Mouse (Mus musculus) kidney, embryonic 15.5 days (tissue): ENCODE data around the gene Mapk12. TPM values are rescaled to one million over a fixed set of nuclear protein-coding genes. Genes with fewer than 3 reads are reported as not detected.
A peak's percentile ranks its signal among the peaks of the same experiment; 100 is the strongest.

ENCODE experiments used
- ATAC-seq: fragments of 200-750 bp; cut with Nextera tagmentation; replicated peaks from 2 replicates; pipeline ENCODE4 v1.8.0; 2017; ENCODE audit warnings: moderate TSS enrichment; ENCODE audit not compliant: low FRiP score
- H3K27ac ChIP-seq: fragments of 300-500 bp; sonication (generic); 2 replicates; pipeline ENCODE4 v1.5.1; 2015; ENCODE audit warnings: mild to moderate bottlenecking, inconsistent platforms
- H3K27me3 ChIP-seq: fragments of 300-500 bp; sonication (generic); 2 replicates; pipeline ENCODE4 v1.6.1; 2015; ENCODE audit warnings: inconsistent platforms
- H3K36me3 ChIP-seq: fragments of 300-500 bp; sonication (generic); 2 replicates; pipeline ENCODE4 v1.6.1; 2015; ENCODE audit warnings: inconsistent platforms
- H3K4me1 ChIP-seq: fragments of 300-500 bp; sonication (generic); 2 replicates; pipeline ENCODE4 v1.6.1; 2015; ENCODE audit warnings: inconsistent platforms
- H3K4me2 ChIP-seq: fragments of 300-500 bp; sonication (generic); 2 replicates; pipeline ENCODE4 v1.6.1; 2015; ENCODE audit warnings: moderate library complexity, mild to moderate bottlenecking, inconsistent platforms
- H3K4me3 ChIP-seq: fragments of 300-500 bp; sonication (generic); replicated peaks from 2 replicates; pipeline ENCODE4 v1.5.1; 2015; ENCODE audit warnings: mild to moderate bottlenecking, inconsistent platforms
- H3K9ac ChIP-seq: fragments of 300-500 bp; sonication (generic); 2 replicates; pipeline ENCODE4 v1.6.1; 2015; ENCODE audit warnings: mild to moderate bottlenecking, inconsistent platforms
- H3K9me3 ChIP-seq: fragments of 300-500 bp; sonication (generic); replicated peaks from 2 replicates; pipeline ENCODE4 v1.6.1; 2016; ENCODE audit warnings: inconsistent platforms
- WGBS: fragments of 180-500 bp; shearing (Covaris S2); methylation state at CpG from one replicate; pipeline ENCODE4 v1.1.7; 2015; ENCODE audit warnings: mixed read lengths; 5-methylcytosine and 5-hydroxymethylcytosine counted together
- polyA plus RNA-seq: library from polyadenylated mRNA; unstranded; fragments of >200 nt; fragmentation: Nextera tagmentation; extraction: Ambion mirVana; gene quantifications from 2 replicates; pipeline ENCODE4 v1.2.1, GENCODE M21; 2015

Gene Mapk12
- polyA plus RNA-seq = 14.8 and 16.7 TPM in 2 replicates

DNA sequence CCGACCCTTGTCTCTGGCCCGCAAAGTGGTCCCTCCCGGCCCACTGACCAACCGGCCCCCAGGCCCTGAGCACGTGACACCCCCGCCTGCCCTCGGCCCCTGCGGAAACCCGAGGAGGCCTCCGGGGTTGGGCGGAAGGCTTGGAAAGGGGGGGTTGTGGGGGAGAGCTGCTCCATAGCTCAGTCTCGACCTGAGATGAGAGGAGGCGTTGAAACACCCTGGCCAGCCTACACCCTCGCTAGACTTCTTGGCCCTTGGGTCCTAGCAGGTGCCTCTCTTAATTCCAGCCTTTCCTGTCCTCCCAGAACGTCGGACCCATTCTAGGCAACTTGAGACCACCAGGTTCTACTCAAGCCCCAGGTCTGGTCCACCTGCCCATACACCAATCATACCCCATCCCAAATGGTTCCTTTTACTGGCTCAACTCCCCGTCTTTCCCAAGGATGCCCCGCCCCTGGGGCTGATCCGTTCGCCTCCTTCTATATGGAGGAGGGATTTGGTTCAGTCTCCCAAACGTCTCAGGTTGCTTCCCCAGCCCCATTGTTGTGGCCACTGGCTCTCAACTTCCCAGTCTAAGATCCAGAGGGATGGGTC is at the start of gene Mapk12:
Gene Mapk12 (minus strand): TSS at position 45 of the 594 bp plus-strand sequence.
- H3K4me3 ChIP-seq = peak within 1 kb of the TSS; percentile 61
- no peaks in the 10 kb centered on the region for H3K9me3 ChIP-seq
- H3K36me3 ChIP-seq = 0 out of 2 replicates have a peak, but pooled peaks cover 4% of the 10 kb centered on the region
- H3K27ac ChIP-seq = peak within 1 kb of the TSS; percentile 75
- WGBS = under 1% methylated on average over 21 of the region's 21 CpGs
- peaks cover 56% of the 10 kb centered on the region for H3K27me3 ChIP-seq
- peak within 1 kb of the TSS; percentile 56 for H3K9ac ChIP-seq
- peaks cover 42% of the 10 kb centered on the region for H3K4me1 ChIP-seq
- peak within 1 kb of the TSS; percentile 97 for H3K4me2 ChIP-seq
- ATAC-seq = peak; percentile 82

- WGBS = 84% methylated on average over 5 of the region's 5 CpGs
- peaks cover 25% of the 10 kb centered on the region for H3K4me1 ChIP-seq
- H3K36me3 ChIP-seq = peaks cover 28% of the 10 kb centered on the region
- no peak for ATAC-seq
- no peak overlapping the region for H3K4me2 ChIP-seq
- no peak overlapping the region for H3K27ac ChIP-seq
- no peaks in the 10 kb centered on the region for H3K9me3 ChIP-seq
- H3K4me3 ChIP-seq = no peak overlapping the region
- no peak overlapping the region for H3K9ac ChIP-seq
- H3K27me3 ChIP-seq = no peaks in the 10 kb centered on the region
These were observed 44.4 kb upstream of the Mapk12 start for GRCm38 (mm10) chr15:89184937-89185227.

- H3K27ac ChIP-seq = no peak overlapping the region
- H3K36me3 ChIP-seq = peaks cover 28% of the 10 kb centered on the region
- no peak overlapping the region for H3K4me3 ChIP-seq
- no peak for ATAC-seq
- 63% methylated on average over 5 of the region's 5 CpGs for WGBS
- no peaks in the 10 kb centered on the region for H3K9me3 ChIP-seq
- H3K4me2 ChIP-seq = no peak overlapping the region
- H3K4me1 ChIP-seq = peaks cover 29% of the 10 kb centered on the region
- H3K9ac ChIP-seq = no peak overlapping the region
- no peaks in the 10 kb centered on the region for H3K27me3 ChIP-seq
These were observed 43.8 kb upstream of the Mapk12 start for GRCm38 (mm10) chr15:89184141-89184936.

GRCm38 (mm10) chr15:89182842-89183241 is 42.3 kb upstream of the Mapk12 start:
- 31% methylated on average over 5 of the region's 5 CpGs for WGBS

GRCm38 (mm10) chr15:89182328-89182741 is 41.8 kb upstream of the Mapk12 start:
- H3K27me3 ChIP-seq = no peaks in the 10 kb centered on the region
- peak overlapping the region; percentile 96 for H3K27ac ChIP-seq
- 0 out of 2 replicates have a peak overlapping the region, but pooled peaks have one; percentile 85 for H3K4me2 ChIP-seq
- peak overlapping the region; percentile 2; the same call in 1 of the 2 replicates for H3K4me3 ChIP-seq
- H3K36me3 ChIP-seq = peaks cover 19% of the 10 kb centered on the region
- no peaks in the 10 kb centered on the region for H3K9me3 ChIP-seq
- ATAC-seq = no peak
- WGBS = 37% methylated on average over 6 of the region's 6 CpGs
- 0 out of 2 replicates have a peak overlapping the region, but pooled peaks have one; percentile 4 for H3K9ac ChIP-seq
- H3K4me1 ChIP-seq = peaks cover 49% of the 10 kb centered on the region

More at GRCm38 (mm10) chr15:89182842-89183241, 42.3 kb upstream of the Mapk12 start:
- no peak for ATAC-seq
- Histone ChIP-seq H3K4me2 (no peak overlapping the region), H3K9me3 (no peaks in the 10 kb centered on the region), H3K36me3 (peaks cover 21% of the 10 kb centered on the region), H3K27ac (peak overlapping the region; percentile 96), H3K4me1 (peaks cover 44% of the 10 kb centered on the region), H3K4me3 (peak overlapping the region; percentile 2; the same call in 1 of the 2 replicates), H3K9ac (no peak overlapping the region), H3K27me3 (no peaks in the 10 kb centered on the region)

DNA sequence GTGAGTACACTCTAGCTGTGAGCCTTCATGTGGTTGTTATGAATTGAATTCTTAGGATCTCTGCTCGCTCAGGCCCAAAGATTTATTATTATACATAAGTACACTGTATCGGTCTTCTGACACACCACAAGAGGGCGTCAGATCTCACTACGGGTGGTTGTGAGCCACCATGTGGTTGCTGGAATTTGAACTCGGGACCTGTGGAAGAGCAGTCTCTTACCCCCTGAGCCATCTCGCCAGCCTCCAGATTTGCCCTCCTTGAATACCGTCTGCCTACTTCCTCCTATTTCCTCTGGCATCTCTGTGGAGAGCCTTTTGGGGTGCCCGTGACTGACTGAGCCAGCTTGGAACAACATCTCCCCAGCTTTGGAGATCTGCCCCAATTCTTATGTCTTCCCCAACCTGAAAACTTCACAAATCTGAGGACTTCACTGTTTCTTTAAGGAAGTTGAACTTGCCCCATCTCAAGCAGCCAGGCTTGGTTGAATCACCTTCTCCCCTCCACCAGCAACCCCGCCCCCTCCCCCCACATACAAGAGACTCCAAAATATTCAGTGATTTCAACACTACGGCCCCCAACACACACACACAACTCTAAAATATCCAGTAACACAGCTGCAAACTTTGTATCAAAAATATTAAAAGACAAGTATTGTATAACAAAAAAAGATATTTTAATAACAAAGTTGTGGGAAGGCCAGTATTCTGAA is 41.2 kb upstream of the Mapk12 start:
- H3K9me3 ChIP-seq = no peaks in the 10 kb centered on the region
- H3K4me3 ChIP-seq = peak overlapping the region; percentile 91
- 0 out of 2 replicates have a peak overlapping the region, but pooled peaks have one; percentile 90 for H3K9ac ChIP-seq
- H3K27ac ChIP-seq = peak overlapping the region; percentile 96
- 67% methylated on average over 10 of the region's 10 CpGs for WGBS
- peak overlapping the region; percentile 85 for H3K4me2 ChIP-seq
- H3K4me1 ChIP-seq = peaks cover 55% of the 10 kb centered on the region
- no peaks in the 10 kb centered on the region for H3K27me3 ChIP-seq
- ATAC-seq = no peak
- peaks cover 13% of the 10 kb centered on the region for H3K36me3 ChIP-seq

- Histone ChIP-seq H3K36me3 (peaks cover 4% of the 10 kb centered on the region; the same call in 1 of the 2 replicates), H3K4me3 (peak within 1 kb of the TSS; percentile 91), H3K4me1 (peaks cover 66% of the 10 kb centered on the region), H3K9me3 (no peaks in the 10 kb centered on the region), H3K27me3 (no peaks in the 10 kb centered on the region), H3K9ac (peak within 1 kb of the TSS; percentile 90), H3K4me2 (peak within 1 kb of the TSS; percentile 85), H3K27ac (peak within 1 kb of the TSS; percentile 96)
- ATAC-seq = peak; percentile 84
- under 1% methylated on average over 44 of the region's 72 CpGs for WGBS
These were observed 40.2 kb upstream of the Mapk12 start, which contains the start of gene Plxnb2 for GRCm38 (mm10) chr15:89180571-89181229. Gene Plxnb2, minus strand, starts transcription at chr15:89180788.

DNA sequence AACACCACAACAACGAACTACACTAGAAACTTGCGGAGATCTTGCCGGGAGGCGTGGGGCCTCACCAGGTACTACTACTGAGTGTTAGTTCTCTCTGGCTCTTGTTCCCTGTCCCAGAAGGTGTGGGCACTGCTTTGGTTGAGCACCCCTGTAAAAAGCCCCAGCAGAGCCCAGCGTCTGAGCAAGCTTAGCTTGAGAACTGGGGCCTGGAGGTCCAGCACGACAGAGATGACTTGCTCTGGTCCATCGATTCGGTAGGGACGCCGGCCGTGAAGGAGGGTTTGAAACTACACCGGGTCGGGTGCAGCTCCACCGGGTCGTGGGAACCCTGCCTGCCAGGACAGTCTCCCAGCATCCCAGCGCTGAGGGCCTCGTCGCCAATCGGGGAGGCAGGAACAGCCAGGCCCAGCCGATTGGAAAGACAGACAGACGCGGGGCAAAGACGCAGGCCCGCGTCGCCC is 39.6 kb upstream of the Mapk12 start:
- H3K27me3 ChIP-seq = no peaks in the 10 kb centered on the region
- peak; percentile 10 for ATAC-seq
- 0 out of 2 replicates have a peak, but pooled peaks cover under 1% of the 10 kb centered on the region for H3K36me3 ChIP-seq
- H3K4me1 ChIP-seq = peaks cover 71% of the 10 kb centered on the region
- H3K27ac ChIP-seq = peak overlapping the region; percentile 96
- H3K9ac ChIP-seq = peak overlapping the region; percentile 90
- H3K4me3 ChIP-seq = peak overlapping the region; percentile 91
- H3K9me3 ChIP-seq = no peaks in the 10 kb centered on the region
- peak overlapping the region; percentile 85 for H3K4me2 ChIP-seq
- WGBS = under 1% methylated on average over 26 of the region's 26 CpGs

- no peaks in the 10 kb centered on the region for H3K27me3 ChIP-seq
- H3K27ac ChIP-seq = peak overlapping the region; percentile 96
- peak overlapping the region; percentile 90 for H3K9ac ChIP-seq
- no peaks in the 10 kb centered on the region for H3K9me3 ChIP-seq
- 5% methylated on average over 6 of the region's 6 CpGs for WGBS
- ATAC-seq = no peak
- peak overlapping the region; percentile 85 for H3K4me2 ChIP-seq
- no peaks in the 10 kb centered on the region for H3K36me3 ChIP-seq
- H3K4me1 ChIP-seq = peaks cover 76% of the 10 kb centered on the region
- peak overlapping the region; percentile 91 for H3K4me3 ChIP-seq
These were observed 39.1 kb upstream of the Mapk12 start for GRCm38 (mm10) chr15:89179630-89179964.

DNA sequence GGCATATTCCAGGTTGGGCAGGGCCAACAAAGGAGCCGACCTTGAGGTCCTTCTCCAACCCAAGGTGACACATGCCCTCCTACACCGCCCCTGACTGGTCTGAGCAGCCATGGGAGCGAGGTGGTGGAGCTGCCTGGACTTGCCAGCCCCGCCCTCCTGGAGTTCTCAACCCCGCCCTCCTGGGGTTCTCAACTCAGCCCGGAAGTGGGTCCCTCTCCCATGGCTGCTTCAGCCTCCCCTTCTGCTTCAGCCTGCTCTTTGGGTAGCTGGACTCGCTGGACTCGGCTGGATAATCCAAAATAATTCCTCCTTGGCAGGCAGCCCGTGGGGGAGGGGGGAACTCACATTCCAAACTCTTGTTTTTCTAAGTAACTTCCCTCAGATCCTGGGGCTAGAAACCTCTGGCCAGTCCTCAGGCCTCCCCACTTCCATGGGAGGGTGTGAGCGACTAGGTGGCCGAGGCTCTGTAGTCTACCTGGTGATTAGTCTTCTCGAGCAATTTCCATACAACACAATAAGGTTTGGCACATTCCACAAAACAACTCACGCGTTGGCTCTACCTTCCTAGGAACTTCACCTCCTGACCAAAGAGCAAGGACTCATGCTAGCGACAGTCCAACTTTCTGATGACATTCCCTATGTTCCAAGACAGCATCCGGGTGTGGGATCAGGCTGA is 38.6 kb upstream of the Mapk12 start:
- Histone ChIP-seq H3K9me3 (no peaks in the 10 kb centered on the region), H3K27ac (peak overlapping the region; percentile 96), H3K4me2 (peak overlapping the region; percentile 85), H3K4me1 (peaks cover 81% of the 10 kb centered on the region), H3K27me3 (no peaks in the 10 kb centered on the region), H3K9ac (peak overlapping the region; percentile 90), H3K4me3 (peak overlapping the region; percentile 91), H3K36me3 (no peaks in the 10 kb centered on the region)
- WGBS = under 1% methylated on average over 16 of the region's 16 CpGs
- peak; percentile 68 for ATAC-seq
